Mouse (Mus musculus): ENCODE measurements around the gene Pin4. TPM values are rescaled to one million over a fixed set of nuclear protein-coding genes. Genes with fewer than 3 reads are reported as not detected.
A peak's percentile ranks its signal among the peaks of the same experiment; 100 is the strongest.

Pin4 gene
- polyA plus RNA-seq, 1 experiment from 2014 or later = 58.7 TPM

- H3K4me1 ChIP-seq (ENCODE audit: insufficient read depth, low read depth, low read length) = no peaks in the 10 kb centered on the region
- no peak for TF ChIP-seq CTCF (IDR thresholded peaks at IDR 0.05)
- TF ChIP-seq EP300 (IDR thresholded peaks at IDR 0.05) = no peak
- peak; percentile 64 for ATAC-seq
These were observed 21.9 kb downstream of the Pin4 start for GRCm38 (mm10) chrX:102141157-102141556.

GRCm38 (mm10) chrX:102156618-102157422, 37.6 kb downstream of the Pin4 start, which contains the start of gene Ercc6l:
TSS of gene Ercc6l (minus strand) at chrX:102157091.
- H3K4me2 ChIP-seq (replicated peaks; ENCODE audit: low read depth, low read length) = peak within 1 kb of the TSS; percentile 57
- no peaks in the 10 kb centered on the region for H3K4me1 ChIP-seq (ENCODE audit: insufficient read depth, low read depth, low read length)
- no peak within 1 kb of the TSS for H3K9ac ChIP-seq (replicated peaks; ENCODE audit: low read depth)
- DNase-seq (ENCODE audit: low spot score) = peak; percentile 93
- ATAC-seq = peak; percentile 99
- H3K4me3 ChIP-seq (ENCODE audit: low read depth, low read length) = peak within 1 kb of the TSS; percentile 37
- no peaks in the 10 kb centered on the region for H3K36me3 ChIP-seq (ENCODE audit: insufficient read depth, low read length)
- no peaks in the 10 kb centered on the region for H3K27me3 ChIP-seq (replicated peaks; ENCODE audit: insufficient read depth, low read length)
- WGBS = 6% methylated on average over 40 of the region's 42 CpGs
- no peak for TF ChIP-seq CTCF (IDR thresholded peaks at IDR 0.05)
- peak; percentile 35; the same call in 1 of the 2 replicates for TF ChIP-seq EP300 (IDR thresholded peaks at IDR 0.05)
- peak within 1 kb of the TSS; percentile 79 for H3K27ac ChIP-seq (ENCODE audit: low read length)
- no peaks in the 10 kb centered on the region for H3K9me3 ChIP-seq (ENCODE audit: low read length)

More at GRCm38 (mm10) chrX:102141157-102141556, 21.9 kb downstream of the Pin4 start:
- Histone ChIP-seq H3K36me3 (ENCODE audit: insufficient read depth, low read length) (no peaks in the 10 kb centered on the region), H3K27ac (ENCODE audit: low read length) (no peak overlapping the region), H3K27me3 (replicated peaks; ENCODE audit: insufficient read depth, low read length) (no peaks in the 10 kb centered on the region), H3K4me3 (ENCODE audit: low read depth, low read length) (no peak overlapping the region), H3K9me3 (ENCODE audit: low read length) (no peaks in the 10 kb centered on the region), H3K4me2 (replicated peaks; ENCODE audit: low read depth, low read length) (no peak overlapping the region), H3K9ac (replicated peaks; ENCODE audit: low read depth) (no peak overlapping the region)
- 43% methylated on average over 1 of the region's 1 CpGs for WGBS
- DNase-seq (ENCODE audit: low spot score) = peak; percentile 29

GRCm38 (mm10) chrX:102157423-102157791, 38.2 kb downstream of the Pin4 start:
- 36% methylated on average over 5 of the region's 5 CpGs for WGBS
- Histone ChIP-seq H3K36me3 (ENCODE audit: insufficient read depth, low read length) (no peaks in the 10 kb centered on the region), H3K27me3 (replicated peaks; ENCODE audit: insufficient read depth, low read length) (no peaks in the 10 kb centered on the region), H3K4me1 (ENCODE audit: insufficient read depth, low read depth, low read length) (no peaks in the 10 kb centered on the region), H3K9me3 (ENCODE audit: low read length) (no peaks in the 10 kb centered on the region), H3K4me2 (replicated peaks; ENCODE audit: low read depth, low read length) (peak overlapping the region; percentile 32; the same call in 1 of the 2 replicates), H3K4me3 (ENCODE audit: low read depth, low read length) (0 out of 2 replicates have a peak overlapping the region, but pooled peaks have one; percentile 20), H3K9ac (replicated peaks; ENCODE audit: low read depth) (no peak overlapping the region), H3K27ac (ENCODE audit: low read length) (peak overlapping the region; percentile 79)
- TF ChIP-seq CTCF (IDR thresholded peaks at IDR 0.05) (peak; percentile 37), EP300 (IDR thresholded peaks at IDR 0.05) (no peak)
- peak; percentile 12 for DNase-seq (ENCODE audit: low spot score)
- ATAC-seq = no peak

GRCm38 (mm10) chrX:102159778-102160177, 40.5 kb downstream of the Pin4 start:
- DNase-seq (ENCODE audit: low spot score) = peak; percentile 27
- no peaks in the 10 kb centered on the region for H3K4me1 ChIP-seq (ENCODE audit: insufficient read depth, low read depth, low read length)
- 68% methylated on average over 2 of the region's 2 CpGs for WGBS
- H3K36me3 ChIP-seq (ENCODE audit: insufficient read depth, low read length) = no peaks in the 10 kb centered on the region
- H3K4me3 ChIP-seq (ENCODE audit: low read depth, low read length) = no peak overlapping the region
- no peak overlapping the region for H3K4me2 ChIP-seq (replicated peaks; ENCODE audit: low read depth, low read length)
- no peaks in the 10 kb centered on the region for H3K27me3 ChIP-seq (replicated peaks; ENCODE audit: insufficient read depth, low read length)
- no peak for ATAC-seq
- TF ChIP-seq EP300 (IDR thresholded peaks at IDR 0.05) (no peak), CTCF (IDR thresholded peaks at IDR 0.05) (peak; percentile 41)
- H3K27ac ChIP-seq (ENCODE audit: low read length) = no peak overlapping the region
- H3K9me3 ChIP-seq (ENCODE audit: low read length) = no peaks in the 10 kb centered on the region
- no peak overlapping the region for H3K9ac ChIP-seq (replicated peaks; ENCODE audit: low read depth)

- WGBS = 68% methylated on average over 2 of the region's 2 CpGs
- Histone ChIP-seq H3K4me1 (ENCODE audit: insufficient read depth, low read depth, low read length) (no peaks in the 10 kb centered on the region), H3K27ac (ENCODE audit: low read length) (no peak overlapping the region), H3K36me3 (ENCODE audit: insufficient read depth, low read length) (no peaks in the 10 kb centered on the region), H3K9ac (replicated peaks; ENCODE audit: low read depth) (no peak overlapping the region), H3K27me3 (replicated peaks; ENCODE audit: insufficient read depth, low read length) (no peaks in the 10 kb centered on the region), H3K4me3 (ENCODE audit: low read depth, low read length) (no peak overlapping the region), H3K9me3 (ENCODE audit: low read length) (no peaks in the 10 kb centered on the region), H3K4me2 (replicated peaks; ENCODE audit: low read depth, low read length) (no peak overlapping the region)
- DNase-seq (ENCODE audit: low spot score) (no peak), ATAC-seq (no peak)
- TF ChIP-seq CTCF (IDR thresholded peaks at IDR 0.05) (no peak), EP300 (IDR thresholded peaks at IDR 0.05) (no peak)
These were observed 41.3 kb downstream of the Pin4 start for GRCm38 (mm10) chrX:102160528-102160927.

- no peak overlapping the region for H3K27ac ChIP-seq (ENCODE audit: low read length)
- no peak overlapping the region for H3K9ac ChIP-seq (replicated peaks; ENCODE audit: low read depth)
- ATAC-seq (no peak), DNase-seq (ENCODE audit: low spot score) (no peak)
- H3K36me3 ChIP-seq (ENCODE audit: insufficient read depth, low read length) = no peaks in the 10 kb centered on the region
- whole genome bisulfite sequencing = 23% methylated on average over 2 of the region's 2 CpGs
- no peak overlapping the region for H3K4me3 ChIP-seq (ENCODE audit: low read depth, low read length)
- H3K27me3 ChIP-seq (replicated peaks; ENCODE audit: insufficient read depth, low read length) = no peaks in the 10 kb centered on the region
- H3K4me1 ChIP-seq (ENCODE audit: insufficient read depth, low read depth, low read length) = no peaks in the 10 kb centered on the region
- no peak overlapping the region for H3K4me2 ChIP-seq (replicated peaks; ENCODE audit: low read depth, low read length)
- TF ChIP-seq EP300 (IDR thresholded peaks at IDR 0.05) = no peak
- peak; percentile 50 for TF ChIP-seq CTCF (IDR thresholded peaks at IDR 0.05)
- H3K9me3 ChIP-seq (ENCODE audit: low read length) = no peaks in the 10 kb centered on the region
These were observed 43.8 kb downstream of the Pin4 start for GRCm38 (mm10) chrX:102163096-102163495.

Measured in lung, postnatal 0 days (tissue).